Mouse (Mus musculus) hindbrain, embryonic 12.5 days (tissue): ENCODE results near the gene Olfr1406. TPM values are rescaled to one million over a fixed set of nuclear protein-coding genes. Genes with fewer than 3 reads are reported as not detected.
"Not testable (repeated sequence)": the region's sequence is repeated elsewhere in the genome, so short reads cannot be mapped to it uniquely, and the experiment has no call there.

Source experiments
- ATAC-seq: fragments of 200-750 bp; cut with Nextera tagmentation; 2 replicates; pipeline ENCODE4 v1.8.0; 2017; ENCODE audit warnings: moderate TSS enrichment; ENCODE audit not compliant: low FRiP score
- H3K27ac ChIP-seq: fragments of 300-500 bp; sonication (generic); 2 replicates; pipeline ENCODE4 v1.5.1; 2016; ENCODE audit warnings: mild to moderate bottlenecking
- H3K27me3 ChIP-seq: fragments of 300-500 bp; sonication (generic); 2 replicates; pipeline ENCODE4 v1.6.1; 2016; ENCODE audit warnings: mild to moderate bottlenecking
- H3K36me3 ChIP-seq: fragments of 300-500 bp; sonication (generic); 2 replicates; pipeline ENCODE4 v1.6.1; 2016; ENCODE audit warnings: mild to moderate bottlenecking
- H3K4me1 ChIP-seq: fragments of 300-500 bp; sonication (generic); 2 replicates; pipeline ENCODE4 v1.6.1; 2016
- H3K4me2 ChIP-seq: fragments of 300-500 bp; sonication (generic); replicated peaks from 2 replicates; pipeline ENCODE4 v1.6.1; 2016; ENCODE audit warnings: mild to moderate bottlenecking
- H3K4me3 ChIP-seq: fragments of 300-500 bp; sonication (generic); 2 replicates; pipeline ENCODE4 v1.5.1; 2016; ENCODE audit warnings: mild to moderate bottlenecking
- H3K9ac ChIP-seq: fragments of 300-500 bp; sonication (generic); 2 replicates; pipeline ENCODE4 v1.6.1; 2016; ENCODE audit warnings: mild to moderate bottlenecking, moderate library complexity
- H3K9me3 ChIP-seq: fragments of 300-500 bp; sonication (generic); replicated peaks from 2 replicates; pipeline ENCODE4 v1.6.1; 2016; ENCODE audit warnings: mild to moderate bottlenecking
- WGBS: fragments of 180-500 bp; shearing (Covaris S2); methylation state at CpG from one replicate; pipeline ENCODE4 v1.1.7; 2016; 5-methylcytosine and 5-hydroxymethylcytosine counted together
- polyA plus RNA-seq: library from polyadenylated mRNA; unstranded; fragments of >200 nt; fragmentation: Nextera tagmentation; extraction: Ambion mirVana; gene quantifications from 2 replicates; pipeline ENCODE4 v1.2.1, GENCODE M21; 2016

Olfr1406 gene
- not detected in 2 replicates for polyA plus RNA-seq

DNA sequence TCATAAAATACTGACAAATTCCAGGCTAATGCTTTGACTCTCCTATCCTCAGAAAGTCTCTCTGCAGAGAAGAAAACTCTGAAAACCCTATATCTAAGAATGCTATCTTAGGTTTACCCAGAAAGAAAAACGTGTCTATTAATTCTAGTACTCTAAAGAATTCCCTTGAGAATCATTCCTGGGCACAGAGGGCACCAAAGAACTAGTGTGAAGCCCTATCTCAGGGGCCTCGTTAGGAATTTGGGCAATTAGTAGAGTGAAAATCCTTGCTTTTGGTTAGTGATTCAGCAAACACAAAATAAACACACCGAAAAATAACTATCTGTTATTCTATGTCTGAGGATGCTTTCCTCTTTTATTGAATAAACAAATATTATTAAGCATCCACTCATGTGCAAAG is at the start of gene Olfr1406:
Olfr1406 (minus strand) TSS at position 101 of the 400 bp plus-strand sequence.
- no peak for ATAC-seq
- Histone ChIP-seq H3K4me1 (no peaks in the 10 kb centered on the region), H3K36me3 (no peaks in the 10 kb centered on the region), H3K4me3 (no peak within 1 kb of the TSS), H3K9ac (no peak within 1 kb of the TSS), H3K4me2 (no peak within 1 kb of the TSS), H3K9me3 (no peaks in the 10 kb centered on the region), H3K27me3 (no peaks in the 10 kb centered on the region), H3K27ac (no peak within 1 kb of the TSS)
- WGBS = 67% methylated on average over 3 of the region's 3 CpGs

DNA sequence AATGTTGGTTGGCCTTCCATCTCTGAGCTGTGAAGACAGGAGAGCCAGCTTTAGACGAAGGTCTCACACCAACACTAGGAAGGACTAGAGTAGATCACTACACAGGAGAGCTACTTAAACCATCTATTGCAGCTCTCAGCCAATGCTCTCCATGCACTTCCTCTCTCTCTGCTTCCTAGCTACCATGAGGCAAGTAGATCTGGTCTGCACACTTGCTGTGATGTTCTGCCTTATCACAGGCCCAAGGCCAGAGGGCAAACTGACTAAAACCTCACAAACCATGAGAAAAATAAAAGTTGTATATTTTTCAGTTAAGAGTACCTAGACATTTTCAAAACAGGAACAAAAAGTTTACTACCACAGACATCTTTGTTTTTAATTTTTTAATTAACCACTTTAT is 46.6 kb upstream of the Olfr1406 start:
- not testable (repeated sequence) for ATAC-seq, H3K4me3 ChIP-seq, H3K9me3 ChIP-seq, H3K27me3 ChIP-seq, H3K4me2 ChIP-seq, H3K9ac ChIP-seq, H3K4me1 ChIP-seq, H3K36me3 ChIP-seq, H3K27ac ChIP-seq
- 86% methylated on average over 1 of the region's 1 CpGs for WGBS

DNA sequence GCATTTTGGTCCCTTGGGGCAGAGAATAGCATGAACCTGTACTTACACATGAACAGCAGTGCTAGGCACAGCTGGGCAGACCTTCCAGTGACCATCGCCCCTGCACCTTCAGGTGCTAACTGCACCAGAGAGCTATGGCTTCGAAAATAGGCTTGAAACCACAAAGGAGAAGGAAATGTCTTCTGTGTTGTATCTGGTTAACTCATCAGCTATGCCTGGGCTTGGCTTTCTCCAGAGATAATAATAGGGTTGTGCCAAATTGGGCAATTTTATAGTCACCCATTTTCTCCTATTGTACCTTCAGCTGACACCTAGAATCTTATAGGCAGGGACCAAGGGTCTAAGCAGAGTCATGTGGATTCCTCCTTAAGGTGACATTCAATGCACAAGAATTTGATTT is 36.6 kb upstream of the Olfr1406 start, which contains the start of gene Fcer1a:
Fcer1a (minus strand) TSS at position 134 of the 400 bp plus-strand sequence.
- Histone ChIP-seq H3K4me3 (no peak within 1 kb of the TSS), H3K27ac (no peak within 1 kb of the TSS), H3K4me1 (no peaks in the 10 kb centered on the region), H3K4me2 (no peak within 1 kb of the TSS), H3K9ac (no peak within 1 kb of the TSS), H3K36me3 (no peaks in the 10 kb centered on the region), H3K9me3 (no peaks in the 10 kb centered on the region), H3K27me3 (no peaks in the 10 kb centered on the region)
- WGBS = 93% methylated on average over 2 of the region's 2 CpGs
- ATAC-seq = no peak

DNA sequence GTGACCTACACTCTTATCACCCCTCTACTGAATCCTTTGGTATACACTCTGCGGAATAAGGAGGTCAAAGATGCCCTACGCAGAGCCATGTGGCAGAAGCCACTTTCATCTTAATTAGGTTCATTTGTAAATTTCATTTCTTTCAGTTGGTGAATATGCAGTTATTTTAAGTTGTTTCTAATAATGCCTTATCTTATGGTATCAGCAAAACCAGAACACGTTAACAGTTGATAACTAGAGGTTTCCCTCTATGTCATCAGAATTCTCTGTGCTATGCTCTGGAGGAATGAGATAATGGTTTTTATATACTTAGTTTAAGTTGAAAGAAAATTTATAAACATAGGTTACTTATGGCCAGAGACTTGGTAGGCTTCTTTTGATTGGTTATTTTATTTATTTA is 26.0 kb upstream of the Olfr1406 start:
- ATAC-seq = no peak
- no peaks in the 10 kb centered on the region for H3K9me3 ChIP-seq
- no peak overlapping the region for H3K4me2 ChIP-seq
- H3K27me3 ChIP-seq = no peaks in the 10 kb centered on the region
- no peaks in the 10 kb centered on the region for H3K36me3 ChIP-seq
- no peak overlapping the region for H3K27ac ChIP-seq
- no peaks in the 10 kb centered on the region for H3K4me1 ChIP-seq
- 89% methylated on average over 3 of the region's 3 CpGs for WGBS
- H3K9ac ChIP-seq = no peak overlapping the region
- H3K4me3 ChIP-seq = no peak overlapping the region

DNA sequence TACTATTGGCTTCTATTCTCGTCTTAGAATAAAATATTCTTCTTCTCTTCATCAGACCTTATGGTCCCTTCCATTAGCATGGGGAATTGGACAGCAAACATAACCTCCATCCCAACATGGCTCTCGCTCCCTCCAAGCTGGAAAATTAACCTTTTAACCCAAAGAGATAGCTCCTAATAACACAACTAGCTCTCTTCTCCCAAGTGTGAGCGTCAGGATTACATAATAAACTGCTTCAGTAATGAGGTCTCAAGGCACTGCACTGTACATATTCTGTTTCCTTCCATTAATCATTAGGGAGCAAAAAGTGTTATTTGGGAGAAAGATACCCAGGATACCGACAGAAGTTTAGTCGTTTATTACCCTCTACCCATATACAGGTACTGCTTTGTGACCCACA is 21.7 kb upstream of the Olfr1406 start, which contains the start of gene Olfr1404:
Olfr1404 (plus strand) TSS at position 301 of the 400 bp plus-strand sequence.
- H3K27ac ChIP-seq = no peak within 1 kb of the TSS
- no peak within 1 kb of the TSS for H3K4me3 ChIP-seq
- no peaks in the 10 kb centered on the region for H3K27me3 ChIP-seq
- H3K9ac ChIP-seq = no peak within 1 kb of the TSS
- ATAC-seq = no peak
- 89% methylated on average over 5 of the region's 5 CpGs for WGBS
- no peak within 1 kb of the TSS for H3K4me2 ChIP-seq
- no peaks in the 10 kb centered on the region for H3K9me3 ChIP-seq
- no peaks in the 10 kb centered on the region for H3K36me3 ChIP-seq
- no peaks in the 10 kb centered on the region for H3K4me1 ChIP-seq

DNA sequence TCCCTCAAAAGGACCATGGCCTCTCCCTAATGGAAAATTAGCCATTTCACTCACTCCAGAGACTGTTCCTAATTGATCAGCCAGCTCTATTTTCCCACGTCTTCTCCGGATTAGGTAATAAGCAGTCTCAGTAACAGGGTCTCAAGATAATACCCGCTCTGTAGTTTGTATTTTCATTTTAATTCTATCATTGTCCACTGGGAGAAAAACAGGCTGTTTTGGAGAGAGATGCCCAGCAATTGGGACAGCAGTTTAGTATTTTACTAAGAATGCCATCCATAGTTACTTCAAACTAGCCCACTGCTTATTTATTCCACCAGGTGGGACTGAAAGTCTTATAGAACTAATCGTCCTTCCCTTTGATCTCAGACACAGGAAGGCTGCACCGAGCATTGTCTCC is 7.1 kb upstream of the Olfr1406 start, which contains the start of gene Olfr218:
Olfr218 (plus strand) TSS at position 301 of the 400 bp plus-strand sequence.
- H3K36me3 ChIP-seq = no peaks in the 10 kb centered on the region
- no peak within 1 kb of the TSS for H3K9ac ChIP-seq
- no peak within 1 kb of the TSS for H3K27ac ChIP-seq
- H3K4me1 ChIP-seq = no peaks in the 10 kb centered on the region
- H3K4me3 ChIP-seq = no peak within 1 kb of the TSS
- 75% methylated on average over 5 of the region's 5 CpGs for WGBS
- ATAC-seq = no peak
- no peaks in the 10 kb centered on the region for H3K9me3 ChIP-seq
- H3K4me2 ChIP-seq = no peak within 1 kb of the TSS
- no peaks in the 10 kb centered on the region for H3K27me3 ChIP-seq

DNA sequence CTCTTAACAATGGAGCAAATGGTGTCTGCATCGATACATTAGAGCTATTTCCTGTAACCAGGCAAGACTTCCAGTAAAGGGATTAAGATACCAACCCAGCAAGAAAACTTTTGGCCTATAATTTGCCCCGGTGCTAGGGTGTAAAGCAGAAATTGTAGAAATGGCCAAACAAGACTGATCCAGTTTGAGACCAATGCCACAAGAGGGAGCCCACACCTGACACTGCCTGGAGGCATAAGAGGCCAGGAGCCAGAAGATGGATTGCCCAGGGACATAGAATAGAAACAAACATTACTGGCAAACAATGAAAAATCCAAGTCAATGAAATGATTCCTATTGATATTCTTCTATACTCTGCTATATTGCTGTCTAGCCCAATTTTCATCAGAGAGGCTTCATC is 5.9 kb upstream of the Olfr1406 start:
- H3K27me3 ChIP-seq = no peaks in the 10 kb centered on the region
- H3K9ac ChIP-seq = no peak overlapping the region
- no peak overlapping the region for H3K4me3 ChIP-seq
- no peaks in the 10 kb centered on the region for H3K36me3 ChIP-seq
- no peak overlapping the region for H3K27ac ChIP-seq
- H3K9me3 ChIP-seq = no peaks in the 10 kb centered on the region
- H3K4me2 ChIP-seq = no peak overlapping the region
- ATAC-seq = no peak
- 87% methylated on average over 2 of the region's 2 CpGs for WGBS
- H3K4me1 ChIP-seq = no peaks in the 10 kb centered on the region

DNA sequence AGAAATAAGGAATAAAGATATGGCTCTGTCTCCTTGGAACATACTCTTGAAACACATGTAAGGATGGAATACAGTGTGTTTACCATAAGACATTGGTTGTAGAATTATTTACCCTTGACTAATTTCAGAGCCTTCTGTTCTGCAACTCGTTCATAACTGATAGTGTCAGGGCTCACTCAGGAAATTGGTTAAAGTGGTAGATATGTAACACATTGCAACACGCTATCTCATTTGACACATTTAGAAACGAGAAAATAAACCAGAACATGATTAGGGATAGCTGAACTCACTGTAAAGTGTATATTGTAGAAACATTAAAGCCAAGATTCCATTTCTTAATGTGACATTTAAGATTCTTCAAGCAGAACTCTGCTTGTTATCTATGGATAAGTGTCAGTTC is 1.6 kb upstream of the Olfr1406 start:
- H3K9ac ChIP-seq = no peak overlapping the region
- H3K4me3 ChIP-seq = no peak overlapping the region
- 82% methylated on average over 3 of the region's 3 CpGs for WGBS
- no peaks in the 10 kb centered on the region for H3K27me3 ChIP-seq
- no peak for ATAC-seq
- H3K9me3 ChIP-seq = no peaks in the 10 kb centered on the region
- no peaks in the 10 kb centered on the region for H3K4me1 ChIP-seq
- H3K27ac ChIP-seq = no peak overlapping the region
- no peaks in the 10 kb centered on the region for H3K36me3 ChIP-seq
- H3K4me2 ChIP-seq = no peak overlapping the region

DNA sequence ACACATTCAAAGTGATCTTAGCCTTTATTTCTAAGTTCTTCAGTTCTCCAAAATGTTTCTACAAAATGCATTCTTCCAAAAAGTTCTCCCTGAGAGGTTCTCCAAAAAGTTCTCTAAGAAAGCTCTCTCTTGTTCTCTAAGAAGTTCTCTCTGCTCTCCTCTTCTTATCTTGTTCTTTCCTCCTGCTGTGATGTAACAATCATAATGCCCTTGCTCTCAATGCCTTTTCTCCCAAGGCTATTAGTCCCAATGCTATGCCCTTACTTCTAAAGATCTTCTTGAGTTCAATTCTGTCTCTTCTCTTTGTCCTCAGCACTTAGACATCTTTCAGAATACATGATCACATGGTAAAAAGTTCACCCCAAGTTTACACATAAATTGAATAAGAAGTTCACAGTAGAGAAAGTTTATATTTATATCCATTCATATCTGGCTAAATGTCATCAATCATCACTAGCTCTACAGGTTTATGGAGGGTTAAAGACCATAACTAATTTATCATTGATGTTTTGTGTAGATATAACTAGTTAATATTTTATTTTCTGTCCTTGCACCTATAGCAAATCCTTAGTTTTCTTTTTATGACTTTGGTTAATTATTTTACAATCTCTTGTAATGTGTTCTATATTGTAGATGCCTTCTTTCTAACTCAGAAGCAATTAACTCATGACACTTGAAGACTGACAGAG is 16.1 kb downstream of the Olfr1406 start:
- H3K36me3 ChIP-seq = no peaks in the 10 kb centered on the region
- H3K4me1 ChIP-seq = no peaks in the 10 kb centered on the region
- no peak overlapping the region for H3K9ac ChIP-seq
- no peak overlapping the region for H3K27ac ChIP-seq
- no peak for ATAC-seq
- no peaks in the 10 kb centered on the region for H3K9me3 ChIP-seq
- H3K4me3 ChIP-seq = no peak overlapping the region
- H3K27me3 ChIP-seq = no peaks in the 10 kb centered on the region
- no peak overlapping the region for H3K4me2 ChIP-seq

DNA sequence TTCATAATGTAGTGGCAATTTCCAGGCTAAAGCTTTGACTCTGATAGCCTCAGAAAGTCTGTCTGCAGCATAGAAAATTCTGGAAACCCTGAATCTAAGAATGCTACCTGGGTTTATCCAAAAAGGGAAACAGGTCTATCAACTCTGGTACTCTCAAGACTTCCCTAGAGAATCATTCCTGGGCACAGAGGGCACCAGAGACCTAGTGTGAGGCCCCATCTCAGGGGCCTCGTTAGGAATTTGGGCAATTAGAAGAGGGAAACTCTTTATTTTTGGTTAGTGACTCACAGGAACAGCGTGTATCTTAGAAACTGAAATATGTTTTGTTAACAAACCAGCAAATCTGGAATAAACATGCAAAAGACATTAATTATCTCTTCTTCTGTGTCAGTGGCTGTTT is 53.2 kb downstream of the Olfr1406 start, which contains the start of gene Olfr1408:
Olfr1408 (minus strand) TSS at position 101 of the 400 bp plus-strand sequence.
- Histone ChIP-seq H3K27me3 (no peaks in the 10 kb centered on the region), H3K27ac (no peak within 1 kb of the TSS), H3K9me3 (no peaks in the 10 kb centered on the region), H3K9ac (no peak within 1 kb of the TSS), H3K4me1 (no peaks in the 10 kb centered on the region), H3K4me2 (no peak within 1 kb of the TSS), H3K4me3 (no peak within 1 kb of the TSS), H3K36me3 (no peaks in the 10 kb centered on the region)
- WGBS = 76% methylated on average over 2 of the region's 2 CpGs
- ATAC-seq = no peak

Other genes with a start within 250 kb of the Olfr1406 start
- gene Olfr16, start 240.2 kb downstream of the Olfr1406 start, polyA plus RNA-seq = not detected in 2 replicates
- gene Olfr1408, start 53.3 kb downstream of the Olfr1406 start, polyA plus RNA-seq = not detected in 2 replicates
- gene Olfr218, start 7.2 kb upstream of the Olfr1406 start, polyA plus RNA-seq = not detected in 2 replicates
- not detected in 2 replicates for gene Olfr1404, start 21.8 kb upstream of the Olfr1406 start, polyA plus RNA-seq
- not detected in 2 replicates for gene Fcer1a, start 36.6 kb upstream of the Olfr1406 start, polyA plus RNA-seq
- not detected in 2 replicates for gene Olfr418, start 75.4 kb upstream of the Olfr1406 start, polyA plus RNA-seq
- gene Mptx2, start 87.1 kb upstream of the Olfr1406 start, polyA plus RNA-seq = not detected in 2 replicates
- gene Ackr1, start 143.1 kb upstream of the Olfr1406 start, polyA plus RNA-seq = 7.8 and 9.3 TPM in 2 replicates
- 3.2 and 3.9 TPM in 2 replicates for gene Aim2, start 160.2 kb upstream of the Olfr1406 start, polyA plus RNA-seq
- 20.1 and 25.7 TPM in 2 replicates for gene Cadm3, start 177.1 kb upstream of the Olfr1406 start, polyA plus RNA-seq